Mouse (Mus musculus) kidney, embryonic 15.5 days (tissue): ENCODE measurements around the gene Ak7. TPM values are rescaled to one million over a fixed set of nuclear protein-coding genes. Genes with fewer than 3 reads are reported as not detected.
A peak's percentile ranks its signal among the peaks of the same experiment; 100 is the strongest.

ENCODE experiments used
- ATAC-seq: fragments of 200-750 bp; cut with Nextera tagmentation; replicated peaks from 2 replicates; pipeline ENCODE4 v1.8.0; 2017; ENCODE audit warnings: moderate TSS enrichment; ENCODE audit not compliant: low FRiP score
- H3K27ac ChIP-seq: fragments of 300-500 bp; sonication (generic); 2 replicates; pipeline ENCODE4 v1.5.1; 2015; ENCODE audit warnings: mild to moderate bottlenecking, inconsistent platforms
- H3K27me3 ChIP-seq: fragments of 300-500 bp; sonication (generic); 2 replicates; pipeline ENCODE4 v1.6.1; 2015; ENCODE audit warnings: inconsistent platforms
- H3K36me3 ChIP-seq: fragments of 300-500 bp; sonication (generic); 2 replicates; pipeline ENCODE4 v1.6.1; 2015; ENCODE audit warnings: inconsistent platforms
- H3K4me1 ChIP-seq: fragments of 300-500 bp; sonication (generic); 2 replicates; pipeline ENCODE4 v1.6.1; 2015; ENCODE audit warnings: inconsistent platforms
- H3K4me2 ChIP-seq: fragments of 300-500 bp; sonication (generic); 2 replicates; pipeline ENCODE4 v1.6.1; 2015; ENCODE audit warnings: moderate library complexity, mild to moderate bottlenecking, inconsistent platforms
- H3K4me3 ChIP-seq: fragments of 300-500 bp; sonication (generic); replicated peaks from 2 replicates; pipeline ENCODE4 v1.5.1; 2015; ENCODE audit warnings: mild to moderate bottlenecking, inconsistent platforms
- H3K9ac ChIP-seq: fragments of 300-500 bp; sonication (generic); 2 replicates; pipeline ENCODE4 v1.6.1; 2015; ENCODE audit warnings: mild to moderate bottlenecking, inconsistent platforms
- H3K9me3 ChIP-seq: fragments of 300-500 bp; sonication (generic); replicated peaks from 2 replicates; pipeline ENCODE4 v1.6.1; 2016; ENCODE audit warnings: inconsistent platforms
- WGBS: fragments of 180-500 bp; shearing (Covaris S2); methylation state at CpG from one replicate; pipeline ENCODE4 v1.1.7; 2015; ENCODE audit warnings: mixed read lengths; 5-methylcytosine and 5-hydroxymethylcytosine counted together
- polyA plus RNA-seq: library from polyadenylated mRNA; unstranded; fragments of >200 nt; fragmentation: Nextera tagmentation; extraction: Ambion mirVana; gene quantifications from 2 replicates; pipeline ENCODE4 v1.2.1, GENCODE M21; 2015

Ak7 gene
- polyA plus RNA-seq, 1 experiment from 2014 or later: 0.62 TPM

- Histone ChIP-seq H3K9me3 (no peaks in the 10 kb centered on the region), H3K9ac (no peak overlapping the region), H3K4me2 (no peak overlapping the region), H3K27me3 (no peaks in the 10 kb centered on the region), H3K4me3 (no peak overlapping the region), H3K4me1 (peaks cover 26% of the 10 kb centered on the region), H3K27ac (no peak overlapping the region), H3K36me3 (no peaks in the 10 kb centered on the region)
- no peak for ATAC-seq
- WGBS: 58% methylated on average over 3 of the region's 3 CpGs
Measured at GRCm38 (mm10) chr12:105761629-105762028, 55.9 kb downstream of the Ak7 start.

DNA sequence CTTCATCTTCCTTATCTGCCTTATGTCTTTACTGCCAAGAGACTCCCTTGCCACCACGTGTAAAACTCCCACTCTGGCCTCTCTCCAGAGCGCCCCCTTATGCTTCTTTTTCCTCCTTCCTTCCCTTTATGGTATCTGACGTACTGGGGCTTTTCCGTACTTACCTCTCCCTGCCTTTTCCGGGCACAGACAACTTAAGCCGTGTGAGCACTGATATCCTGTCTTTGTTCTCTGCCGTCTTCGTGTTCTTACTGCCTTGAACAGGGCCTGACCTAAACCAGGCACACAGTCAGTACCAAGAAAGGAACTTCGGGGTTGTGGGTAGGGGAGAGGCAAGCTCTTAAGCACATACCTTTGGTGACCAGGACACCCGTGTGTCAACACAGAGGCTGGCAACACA is 63.9 kb downstream of the Ak7 start:
- no peak for ATAC-seq
- no peak overlapping the region for H3K9ac ChIP-seq
- H3K9me3 ChIP-seq: no peaks in the 10 kb centered on the region; the same call in 1 of the 2 replicates
- H3K27me3 ChIP-seq: no peaks in the 10 kb centered on the region
- peaks cover 7% of the 10 kb centered on the region; the same call in 1 of the 2 replicates for H3K4me1 ChIP-seq
- WGBS: 72% methylated on average over 10 of the region's 10 CpGs
- no peak overlapping the region for H3K4me3 ChIP-seq
- H3K4me2 ChIP-seq: no peak overlapping the region
- no peaks in the 10 kb centered on the region for H3K36me3 ChIP-seq
- no peak overlapping the region for H3K27ac ChIP-seq

DNA sequence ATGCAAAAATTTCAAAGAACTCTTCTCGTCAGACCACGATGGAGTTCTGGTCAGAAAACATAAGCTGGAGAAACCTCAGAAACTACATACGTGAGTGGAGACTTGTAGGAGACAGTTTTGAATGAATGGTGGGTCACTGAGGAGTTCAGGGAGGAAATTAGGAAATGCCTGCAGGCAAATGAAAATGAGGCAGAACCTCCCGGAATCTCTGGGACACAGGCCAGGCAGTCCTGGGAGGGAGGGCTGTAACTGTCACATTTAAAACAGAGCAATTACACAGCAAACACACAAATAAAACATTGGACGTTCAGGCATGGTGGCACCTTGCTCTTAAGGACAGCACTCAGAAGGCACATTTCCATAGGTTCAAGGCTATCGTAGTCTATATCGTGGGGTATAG is 69.1 kb downstream of the Ak7 start:
- Histone ChIP-seq H3K4me2 (no peak overlapping the region), H3K27ac (0 out of 2 replicates have a peak overlapping the region, but pooled peaks have one; percentile 7), H3K36me3 (no peaks in the 10 kb centered on the region), H3K4me1 (no peaks in the 10 kb centered on the region), H3K4me3 (no peak overlapping the region), H3K9me3 (no peaks in the 10 kb centered on the region; the same call in 1 of the 2 replicates), H3K9ac (no peak overlapping the region), H3K27me3 (no peaks in the 10 kb centered on the region)
- no peak for ATAC-seq
- WGBS: 61% methylated on average over 7 of the region's 7 CpGs

GRCm38 (mm10) chr12:105777651-105778050 is 71.9 kb downstream of the Ak7 start:
- no peak overlapping the region for H3K9ac ChIP-seq
- WGBS: 82% methylated on average over 4 of the region's 4 CpGs
- no peaks in the 10 kb centered on the region for H3K4me1 ChIP-seq
- no peaks in the 10 kb centered on the region for H3K27me3 ChIP-seq
- no peaks in the 10 kb centered on the region for H3K36me3 ChIP-seq
- no peaks in the 10 kb centered on the region; the same call in 1 of the 2 replicates for H3K9me3 ChIP-seq
- H3K27ac ChIP-seq: no peak overlapping the region
- H3K4me2 ChIP-seq: no peak overlapping the region
- no peak overlapping the region for H3K4me3 ChIP-seq
- ATAC-seq: no peak

GRCm38 (mm10) chr12:105784196-105784999 is 78.6 kb downstream of the Ak7 start, which contains the start of gene Papola:
Gene Papola (plus strand): TSS chr12:105784694.
- under 1% methylated on average over 62 of the region's 85 CpGs for WGBS
- Histone ChIP-seq H3K4me3 (peak within 1 kb of the TSS; percentile 90), H3K36me3 (peaks cover 13% of the 10 kb centered on the region; the same call in 1 of the 2 replicates), H3K27me3 (no peaks in the 10 kb centered on the region), H3K4me1 (peaks cover 23% of the 10 kb centered on the region), H3K4me2 (peak within 1 kb of the TSS; percentile 82), H3K9me3 (no peaks in the 10 kb centered on the region), H3K9ac (peak within 1 kb of the TSS; percentile 89), H3K27ac (peak within 1 kb of the TSS; percentile 97)
- peak; percentile 92 for ATAC-seq

GRCm38 (mm10) chr12:105785000-105785774 is 79.4 kb downstream of the Ak7 start:
- Histone ChIP-seq H3K9me3 (no peaks in the 10 kb centered on the region), H3K4me1 (peaks cover 25% of the 10 kb centered on the region), H3K9ac (peak overlapping the region; percentile 89), H3K4me2 (peak overlapping the region; percentile 82), H3K27ac (peak overlapping the region; percentile 97), H3K27me3 (no peaks in the 10 kb centered on the region), H3K36me3 (peaks cover 13% of the 10 kb centered on the region; the same call in 1 of the 2 replicates), H3K4me3 (peak overlapping the region; percentile 90)
- WGBS: under 1% methylated on average over 53 of the region's 53 CpGs
- peak; percentile 83 for ATAC-seq

- Histone ChIP-seq H3K27me3 (no peaks in the 10 kb centered on the region), H3K4me3 (peak overlapping the region; percentile 90), H3K4me2 (peak overlapping the region; percentile 82), H3K36me3 (peaks cover 15% of the 10 kb centered on the region; the same call in 1 of the 2 replicates), H3K9ac (peak overlapping the region; percentile 89), H3K27ac (no peak overlapping the region), H3K9me3 (no peaks in the 10 kb centered on the region), H3K4me1 (peaks cover 25% of the 10 kb centered on the region)
- ATAC-seq: no peak
- 79% methylated on average over 1 of the region's 1 CpGs for WGBS
Measured at GRCm38 (mm10) chr12:105786113-105786512, 80.3 kb downstream of the Ak7 start.

GRCm38 (mm10) chr12:105787626-105788025 is 81.8 kb downstream of the Ak7 start:
- peaks cover 15% of the 10 kb centered on the region; the same call in 1 of the 2 replicates for H3K36me3 ChIP-seq
- no peak overlapping the region for H3K27ac ChIP-seq
- no peaks in the 10 kb centered on the region for H3K9me3 ChIP-seq
- H3K9ac ChIP-seq: no peak overlapping the region
- 94% methylated on average over 2 of the region's 2 CpGs for WGBS
- ATAC-seq: no peak
- peaks cover 25% of the 10 kb centered on the region for H3K4me1 ChIP-seq
- H3K4me2 ChIP-seq: no peak overlapping the region
- no peaks in the 10 kb centered on the region for H3K27me3 ChIP-seq
- H3K4me3 ChIP-seq: no peak overlapping the region

- Histone ChIP-seq H3K9ac (no peak overlapping the region), H3K27ac (no peak overlapping the region), H3K36me3 (peaks cover 18% of the 10 kb centered on the region; the same call in 1 of the 2 replicates), H3K27me3 (no peaks in the 10 kb centered on the region), H3K4me3 (no peak overlapping the region), H3K4me1 (peaks cover 21% of the 10 kb centered on the region), H3K4me2 (no peak overlapping the region), H3K9me3 (no peaks in the 10 kb centered on the region)
- 89% methylated on average over 6 of the region's 6 CpGs for WGBS
- ATAC-seq: no peak
Measured at GRCm38 (mm10) chr12:105789885-105790284, 84.1 kb downstream of the Ak7 start.

DNA sequence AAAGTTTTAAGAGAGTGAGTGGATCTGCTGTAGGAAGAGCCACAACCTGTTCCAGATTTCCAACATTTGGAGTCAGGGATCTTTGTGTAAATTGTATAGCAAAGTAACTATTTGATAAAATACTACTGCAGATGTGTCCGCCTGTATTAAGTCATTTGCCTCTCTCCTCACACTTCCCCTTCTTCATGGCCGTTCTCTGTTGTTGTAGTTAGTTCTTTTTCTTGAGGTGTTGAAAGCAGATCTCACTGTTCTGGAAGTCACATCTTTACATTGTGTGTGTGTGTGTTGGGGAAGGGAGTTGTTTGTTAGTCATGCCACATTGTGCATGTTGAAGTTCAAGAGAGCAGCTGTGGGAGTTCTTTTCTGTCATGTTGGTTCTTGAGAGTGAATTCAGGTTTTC is 89.1 kb downstream of the Ak7 start:
- Histone ChIP-seq H3K4me1 (0 out of 2 replicates have a peak, but pooled peaks cover under 1% of the 10 kb centered on the region), H3K4me2 (no peak overlapping the region), H3K9ac (no peak overlapping the region), H3K36me3 (peaks cover 19% of the 10 kb centered on the region), H3K27ac (no peak overlapping the region), H3K4me3 (no peak overlapping the region), H3K9me3 (no peaks in the 10 kb centered on the region), H3K27me3 (no peaks in the 10 kb centered on the region)
- WGBS: 94% methylated on average over 2 of the region's 2 CpGs
- no peak for ATAC-seq

DNA sequence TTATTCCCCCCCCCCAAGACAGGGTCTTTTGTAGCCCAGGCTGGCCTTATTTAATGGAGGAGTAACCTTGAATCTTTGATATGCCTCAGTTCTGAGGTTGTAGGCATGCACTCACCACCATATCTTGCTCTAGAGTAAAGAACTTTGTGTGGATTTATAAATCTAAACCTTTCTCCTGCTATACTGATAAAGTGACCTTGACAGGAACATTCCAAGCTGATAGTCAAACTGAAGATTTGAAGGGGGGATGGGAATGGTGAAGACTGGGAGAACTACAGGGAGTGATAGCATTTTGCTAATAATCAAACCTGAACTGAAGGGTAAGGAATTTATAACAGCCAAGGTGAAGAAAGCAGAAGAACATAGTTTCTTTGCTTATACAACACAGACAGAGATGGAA is 92.2 kb downstream of the Ak7 start:
- no peak for ATAC-seq

DNA sequence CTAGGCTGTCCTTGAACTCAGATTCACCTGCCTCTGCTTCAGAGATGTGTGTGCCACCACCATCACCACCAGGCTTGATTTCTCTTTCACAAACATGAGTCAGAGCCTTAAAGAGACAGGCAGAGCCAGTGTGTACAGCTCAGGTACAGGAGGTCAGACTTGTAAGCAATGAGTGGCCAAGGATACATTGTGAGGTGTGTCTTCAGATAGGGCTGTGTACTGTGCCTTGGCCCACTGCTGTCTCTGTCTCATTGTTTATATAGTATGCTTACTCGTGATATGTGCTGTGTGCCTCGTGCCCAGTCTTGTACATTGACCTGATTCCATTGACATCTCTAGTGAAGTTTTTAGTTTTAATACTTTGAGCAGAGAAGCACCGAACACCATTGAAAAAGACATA is 100.0 kb downstream of the Ak7 start:
- H3K4me3 ChIP-seq: no peak overlapping the region
- H3K4me1 ChIP-seq: no peaks in the 10 kb centered on the region
- H3K9ac ChIP-seq: no peak overlapping the region
- no peak overlapping the region for H3K4me2 ChIP-seq
- 95% methylated on average over 3 of the region's 3 CpGs for WGBS
- no peak for ATAC-seq
- H3K9me3 ChIP-seq: no peaks in the 10 kb centered on the region
- peaks cover 83% of the 10 kb centered on the region for H3K36me3 ChIP-seq
- no peaks in the 10 kb centered on the region for H3K27me3 ChIP-seq
- no peak overlapping the region for H3K27ac ChIP-seq

More for the DNA sequence above, 92.2 kb downstream of the Ak7 start:
- no peak overlapping the region for H3K27ac ChIP-seq
- no peaks in the 10 kb centered on the region for H3K4me1 ChIP-seq
- peaks cover 37% of the 10 kb centered on the region for H3K36me3 ChIP-seq
- H3K4me3 ChIP-seq: no peak overlapping the region
- no peaks in the 10 kb centered on the region for H3K9me3 ChIP-seq
- no peak overlapping the region for H3K9ac ChIP-seq
- no peak overlapping the region for H3K4me2 ChIP-seq
- H3K27me3 ChIP-seq: no peaks in the 10 kb centered on the region
